Mouse (Mus musculus) ovary, postnatal 36 days (tissue): ENCODE measurements around the gene Sh3bp1.

Experiments
- DNase-seq: peaks from one replicate; pipeline ENCODE4 v3.0.0; 2022; ENCODE audit warnings: low spot score, mixed read lengths

Gene Sh3bp1

DNA sequence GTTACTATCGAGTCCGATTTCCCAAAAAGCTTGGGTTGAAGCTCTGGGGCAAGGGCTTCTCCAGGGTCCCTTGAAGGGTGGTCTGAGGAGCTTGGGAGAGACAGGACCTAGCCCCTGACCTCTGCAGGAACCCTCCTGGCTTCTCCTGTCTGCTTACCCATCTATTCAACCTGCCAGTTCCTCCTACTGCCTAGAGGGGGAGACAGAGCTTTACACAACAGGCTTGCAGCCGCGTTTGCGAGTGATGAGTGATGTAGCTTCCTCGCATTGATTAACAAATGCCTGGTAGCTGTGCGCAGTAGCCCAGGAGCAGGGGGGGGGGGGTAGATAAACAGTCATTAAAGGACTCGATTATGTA lies 16.1 kb downstream of the Sh3bp1 start:
- DNase-seq, result no peak

DNA sequence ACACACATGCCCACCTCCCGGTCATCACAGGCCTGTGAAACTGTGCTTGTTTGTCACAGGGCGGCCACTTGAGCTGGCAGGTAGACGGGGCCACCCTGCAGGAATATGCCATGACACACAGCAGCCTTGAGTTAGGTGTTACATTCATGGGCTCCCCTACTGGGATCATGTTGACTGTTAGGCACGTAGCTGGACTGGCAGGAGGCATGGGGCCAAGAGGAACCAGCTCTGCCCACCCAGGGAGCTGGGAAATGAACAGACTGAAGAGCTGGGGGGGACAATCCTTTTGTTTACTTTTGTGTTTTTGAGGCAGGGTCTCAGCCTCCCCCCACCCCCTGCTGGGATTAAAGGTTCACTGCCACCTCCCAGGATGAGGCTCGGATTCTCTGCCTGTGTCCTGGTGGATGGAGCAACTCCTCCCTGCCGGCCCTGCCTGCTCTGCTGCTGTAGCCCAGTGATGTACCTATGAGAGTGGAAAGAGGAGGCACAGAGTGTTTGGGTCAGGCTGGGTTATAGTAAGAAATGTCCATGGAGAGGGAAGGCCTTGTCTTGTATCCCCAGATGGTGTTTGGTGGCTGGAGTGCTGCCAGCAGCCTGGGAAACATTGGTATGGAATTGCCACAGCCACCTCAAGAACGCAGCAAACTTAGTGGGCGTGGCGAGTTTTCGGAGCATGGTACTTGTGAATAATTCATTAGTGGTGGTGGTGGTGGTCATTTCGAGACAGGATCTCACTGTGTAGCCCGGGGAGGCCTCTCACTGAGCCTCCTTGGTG lies 16.7 kb downstream of the Sh3bp1 start:
- DNase-seq, result no peak

GRCm38 (mm10) chr15:78918126-78918525 lies 18.6 kb downstream of the Sh3bp1 start:
- DNase-seq, result no peak

DNA sequence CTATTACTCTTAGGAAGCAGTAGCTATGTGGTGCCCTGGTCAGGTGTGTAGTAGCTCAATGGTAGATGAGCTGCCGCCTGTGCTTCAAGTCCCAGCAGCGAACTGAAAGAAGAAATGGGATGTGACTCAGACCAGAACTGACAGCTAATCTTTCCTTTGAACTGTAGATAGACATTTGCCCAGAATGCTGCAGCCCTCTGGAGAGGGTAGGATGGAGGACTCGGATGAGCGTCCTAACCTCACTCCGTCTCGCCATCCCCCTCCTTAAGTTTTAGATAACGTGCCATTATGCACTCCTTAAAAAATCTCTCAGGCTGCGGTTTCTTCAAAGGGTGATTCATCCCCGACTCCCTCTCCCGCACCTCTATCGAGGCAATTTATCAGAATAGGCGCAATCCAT lies 20.3 kb downstream of the Sh3bp1 start:
- DNase-seq, result no peak

GRCm38 (mm10) chr15:78922700-78923099 lies 23.1 kb downstream of the Sh3bp1 start:
- DNase-seq, result no peak

DNA sequence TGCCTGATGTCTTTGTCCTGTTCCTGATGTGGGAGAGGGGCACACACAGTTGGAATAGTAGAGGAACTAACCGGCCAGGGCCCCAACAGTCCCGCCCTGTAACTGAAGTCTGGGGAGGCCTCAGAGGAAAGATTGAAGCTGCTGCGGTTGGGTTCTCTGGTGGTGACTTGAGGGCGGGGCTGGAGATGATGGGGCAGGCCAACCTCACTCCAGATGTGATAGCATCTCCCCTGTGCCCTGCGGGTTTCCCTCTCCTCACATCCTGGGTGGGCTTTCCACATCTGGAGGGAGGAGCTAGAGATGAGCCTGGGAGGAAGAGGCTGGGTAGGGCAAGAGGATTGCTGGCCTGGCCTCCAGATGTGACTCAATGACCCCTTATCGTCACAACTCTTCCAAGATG lies 24.0 kb downstream of the Sh3bp1 start:
- no peak for DNase-seq

DNA sequence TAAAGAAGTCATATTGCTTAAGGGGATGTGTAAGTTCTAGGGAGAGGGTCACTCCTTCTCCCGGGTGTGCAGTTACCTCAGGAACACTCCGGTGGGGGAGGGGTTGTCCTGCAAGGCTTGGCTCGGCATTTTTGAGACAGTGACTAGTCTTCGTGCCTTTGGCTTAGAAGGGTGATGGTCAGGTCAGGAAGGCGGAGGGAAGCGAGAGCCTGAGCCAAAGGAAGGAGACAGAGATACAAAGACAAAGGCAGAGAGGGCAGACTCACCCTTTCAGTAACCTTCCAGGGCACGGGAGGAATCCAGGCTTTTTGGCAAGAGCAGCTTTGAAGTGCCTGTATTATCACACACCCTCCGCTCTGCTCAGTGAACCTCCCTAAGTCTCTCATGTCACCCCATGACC lies 25.6 kb downstream of the Sh3bp1 start:
- DNase-seq, result no peak

GRCm38 (mm10) chr15:78926021-78926919 lies 26.7 kb downstream of the Sh3bp1 start, which contains the start of gene Lgals1:
TSS of gene Lgals1 (plus strand) at chr15:78926725.
- DNase-seq, result peak; percentile 87

DNA sequence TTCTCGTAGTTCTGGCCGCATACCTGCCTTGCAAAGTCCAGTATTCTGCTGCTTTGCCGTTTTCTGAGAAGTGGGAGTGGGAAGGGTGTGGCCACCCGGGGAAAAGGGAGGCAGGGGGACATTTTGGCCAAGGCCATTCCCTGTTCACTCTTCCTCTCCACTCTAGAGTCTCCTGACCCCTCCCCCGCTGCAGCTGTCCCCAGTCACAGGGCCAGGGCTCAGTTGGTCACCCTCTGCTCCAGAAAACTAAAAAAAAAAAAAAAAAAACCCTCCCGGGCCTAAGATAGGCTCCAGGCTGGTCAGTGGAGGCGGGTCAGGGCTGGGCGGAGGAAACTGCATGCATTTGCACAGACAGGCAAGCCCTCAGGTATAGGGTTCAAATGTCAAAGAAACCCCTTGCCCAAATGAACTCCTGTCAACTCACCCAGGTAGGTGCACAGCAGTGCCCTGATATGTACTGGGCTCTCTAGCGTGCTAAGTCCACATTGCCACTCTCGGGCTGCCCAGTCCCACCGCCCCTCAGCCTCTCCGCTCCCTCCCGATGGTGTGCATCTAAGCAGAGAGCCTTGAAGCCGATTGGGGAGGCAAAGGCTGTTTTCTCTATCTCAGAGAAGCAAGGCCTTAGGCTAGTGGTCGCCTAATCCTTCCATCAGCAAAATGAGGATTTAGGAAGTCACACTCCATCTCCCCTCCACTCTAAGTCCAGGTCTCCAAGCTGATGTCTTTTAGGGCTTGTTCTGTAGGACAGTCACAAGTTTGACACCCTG lies 27.6 kb downstream of the Sh3bp1 start:
- no peak for DNase-seq

GRCm38 (mm10) chr15:78927788-78928457 lies 28.4 kb downstream of the Sh3bp1 start:
- peak; percentile 70 for DNase-seq

- no peak for DNase-seq
These were observed 29.0 kb downstream of the Sh3bp1 start for GRCm38 (mm10) chr15:78928539-78928938.

DNA sequence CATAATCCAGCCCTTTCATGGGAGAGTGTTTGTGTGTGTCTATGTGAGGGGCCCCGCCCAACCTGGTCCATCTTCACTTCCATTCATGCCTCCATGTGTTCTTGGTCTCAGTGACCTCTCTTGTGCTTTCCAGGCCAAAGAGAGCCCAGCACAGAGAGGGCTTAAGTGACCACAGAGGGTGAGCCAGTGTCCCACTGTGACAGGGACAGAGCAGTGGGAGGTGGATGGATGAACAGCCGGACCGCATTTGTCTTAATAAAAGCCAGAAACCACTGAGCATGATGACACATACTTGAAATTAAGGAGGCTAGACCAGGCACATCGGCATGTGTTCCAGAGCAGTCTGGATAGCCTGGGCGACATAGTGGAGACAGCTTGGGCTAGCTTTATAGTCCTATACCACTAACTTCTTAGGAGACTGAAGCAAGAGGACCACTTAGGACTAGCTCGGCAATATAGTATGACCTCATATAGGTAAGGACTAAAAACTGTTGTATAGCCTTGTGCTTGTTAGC lies 30.7 kb downstream of the Sh3bp1 start:
- no peak for DNase-seq

GRCm38 (mm10) chr15:78930801-78931426 lies 31.3 kb downstream of the Sh3bp1 start:
- DNase-seq, result no peak

DNA sequence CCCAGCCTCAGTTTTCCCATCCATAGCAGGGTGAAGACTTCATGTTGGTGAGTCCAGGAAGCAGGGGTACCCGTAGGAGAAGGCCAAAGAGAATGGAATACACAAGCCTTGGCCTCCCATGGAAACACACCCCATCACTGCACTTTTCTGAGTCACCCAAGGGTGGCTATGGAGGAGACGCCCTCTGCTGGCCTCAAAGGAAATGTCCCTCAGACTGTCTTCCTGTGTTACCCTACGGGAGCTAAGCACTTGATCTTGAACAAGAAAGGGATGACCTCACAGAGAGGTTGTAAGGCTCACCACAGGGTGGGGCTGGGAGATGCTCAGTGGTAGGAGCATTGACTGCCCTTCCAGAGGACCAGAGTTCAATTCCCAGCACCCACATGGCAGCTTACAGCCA lies 32.0 kb downstream of the Sh3bp1 start:
- DNase-seq, result peak; percentile 51

GRCm38 (mm10) chr15:78934784-78935320 lies 35.3 kb downstream of the Sh3bp1 start, which contains the start of gene Nol12:
TSS of gene Nol12 (plus strand) at chr15:78934933.
- DNase-seq, result peak; percentile 78

GRCm38 (mm10) chr15:78936403-78936802 lies 36.8 kb downstream of the Sh3bp1 start:
- no peak for DNase-seq

- no peak for DNase-seq
These were observed 37.7 kb downstream of the Sh3bp1 start for GRCm38 (mm10) chr15:78937311-78937710.

DNA sequence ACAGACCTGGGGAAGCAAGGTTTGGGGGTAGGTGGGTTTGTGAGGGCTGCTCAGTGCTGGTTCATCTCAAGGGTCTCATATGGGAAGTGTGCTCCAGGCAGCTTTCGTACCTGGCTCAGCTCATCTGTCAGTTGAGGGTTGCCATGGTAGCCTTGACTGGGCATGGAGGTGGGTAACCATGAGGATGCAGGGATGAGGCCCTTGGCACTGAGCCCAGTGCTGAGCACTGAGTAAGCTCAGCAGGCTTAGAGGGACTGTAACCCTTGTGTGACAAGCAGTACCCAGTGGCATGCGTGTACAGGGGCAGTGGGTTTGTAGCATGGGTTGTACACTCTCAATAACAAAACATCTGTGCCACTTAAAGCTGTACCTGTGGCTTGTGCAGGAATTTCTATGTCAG lies 38.4 kb downstream of the Sh3bp1 start:
- no peak for DNase-seq

DNA sequence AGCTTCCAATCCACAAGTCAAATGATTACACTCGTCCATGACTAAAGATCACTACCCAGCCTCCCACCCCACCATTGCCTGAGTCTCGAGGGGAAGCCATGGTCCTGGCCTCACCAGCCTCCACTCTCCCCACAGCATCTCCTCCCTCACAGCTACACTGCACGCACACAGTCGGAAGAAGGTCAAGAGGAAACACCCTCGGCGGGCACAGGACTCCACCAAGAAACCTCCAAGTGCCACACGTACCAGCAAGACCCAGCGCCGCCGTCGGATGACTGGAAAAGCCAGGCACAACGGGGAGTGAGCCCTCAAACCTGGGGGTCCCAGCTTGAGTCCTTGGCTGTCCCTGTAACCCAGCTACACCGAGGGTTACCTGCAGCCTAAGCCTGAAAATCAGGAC lies 40.8 kb downstream of the Sh3bp1 start:
- no peak for DNase-seq

GRCm38 (mm10) chr15:78942663-78943062 lies 43.1 kb downstream of the Sh3bp1 start:
- DNase-seq, result peak; percentile 78

DNA sequence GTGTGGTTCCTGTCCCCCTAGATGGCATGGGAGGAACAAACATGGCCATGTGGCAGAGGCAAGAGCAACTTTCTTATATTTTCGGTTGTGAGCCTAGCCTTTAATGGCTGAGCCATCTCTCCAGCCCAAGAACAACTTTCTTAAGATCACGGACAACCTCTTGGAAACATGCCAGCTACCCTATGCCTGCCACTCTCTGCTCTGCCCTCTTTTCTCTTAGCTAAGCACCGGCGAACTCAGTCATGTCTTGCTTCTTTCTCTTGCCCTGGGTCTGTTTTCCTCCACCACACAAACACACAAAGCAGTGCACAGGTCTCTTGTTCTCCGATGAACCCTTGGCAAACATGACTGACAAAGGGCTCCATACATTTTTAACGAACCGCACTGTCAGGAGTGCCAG lies 46.7 kb downstream of the Sh3bp1 start:
- DNase-seq, result no peak
